Mouse (Mus musculus) stomach, embryonic 16.5 days (tissue): Measurements from ENCODE around the gene Tnrc6c. TPM values are rescaled to one million over a fixed set of nuclear protein-coding genes. Genes with fewer than 3 reads are reported as not detected.
"Not testable (repeated sequence)": the region's sequence is repeated elsewhere in the genome, so short reads cannot be mapped to it uniquely, and the experiment has no call there.

ENCODE experiments used
- ATAC-seq: fragments of 200-750 bp; cut with Nextera tagmentation; 2 replicates; pipeline ENCODE4 v1.8.0; 2017; ENCODE audit warnings: moderate number of reproducible peaks, moderate TSS enrichment; ENCODE audit not compliant: insufficient read depth, low FRiP score
- H3K27ac ChIP-seq: fragments of 300-500 bp; sonication (generic); 2 replicates; pipeline ENCODE4 v1.5.1; 2014; ENCODE audit warnings: low read length
- H3K27me3 ChIP-seq: fragments of 300-500 bp; sonication (generic); 2 replicates; pipeline ENCODE4 v1.6.1; 2014; ENCODE audit warnings: low read length, control low read depth, mixed read lengths; ENCODE audit not compliant: control insufficient read depth, insufficient read depth
- H3K36me3 ChIP-seq: fragments of 300-500 bp; sonication (generic); 2 replicates; pipeline ENCODE4 v1.6.1; 2014; ENCODE audit warnings: low read length; ENCODE audit not compliant: control insufficient read depth, insufficient read depth
- H3K4me1 ChIP-seq: fragments of 300-500 bp; sonication (generic); 2 replicates; pipeline ENCODE4 v1.6.1; 2014; ENCODE audit warnings: low read length, control low read depth, mixed read lengths; ENCODE audit not compliant: control insufficient read depth, insufficient read depth
- H3K4me2 ChIP-seq: fragments of 300-500 bp; sonication (generic); 2 replicates; pipeline ENCODE4 v1.6.1; 2014; ENCODE audit warnings: low read depth, low read length, mixed read lengths
- H3K4me3 ChIP-seq: fragments of 300-500 bp; sonication (generic); replicated peaks from 2 replicates; pipeline ENCODE4 v1.5.1; 2014; ENCODE audit warnings: mild to moderate bottlenecking, low read length
- H3K9ac ChIP-seq: fragments of 300-500 bp; sonication (generic); 2 replicates; pipeline ENCODE4 v1.6.1; 2014; ENCODE audit warnings: low read length
- H3K9me3 ChIP-seq: fragments of 300-500 bp; sonication (generic); replicated peaks from 2 replicates; pipeline ENCODE4 v1.6.1; 2016; ENCODE audit warnings: low read length, control low read depth; ENCODE audit not compliant: control insufficient read depth
- WGBS: fragments of 180-500 bp; shearing (Covaris S2); extraction: QIAGEN DNeasy Blood & Tissue Kit; methylation state at CpG from one replicate; pipeline ENCODE4 v1.1.7; 2014; 5-methylcytosine and 5-hydroxymethylcytosine counted together
- polyA plus RNA-seq: library from polyadenylated mRNA; unstranded; fragments of >200 nt; fragmentation: Nextera tagmentation; extraction: Ambion mirVana; gene quantifications from 2 replicates; pipeline ENCODE4 v1.2.1, GENCODE M21; 2015

Gene Tnrc6c
- polyA plus RNA-seq, 1 experiment from 2014 or later: 10.2 TPM

DNA sequence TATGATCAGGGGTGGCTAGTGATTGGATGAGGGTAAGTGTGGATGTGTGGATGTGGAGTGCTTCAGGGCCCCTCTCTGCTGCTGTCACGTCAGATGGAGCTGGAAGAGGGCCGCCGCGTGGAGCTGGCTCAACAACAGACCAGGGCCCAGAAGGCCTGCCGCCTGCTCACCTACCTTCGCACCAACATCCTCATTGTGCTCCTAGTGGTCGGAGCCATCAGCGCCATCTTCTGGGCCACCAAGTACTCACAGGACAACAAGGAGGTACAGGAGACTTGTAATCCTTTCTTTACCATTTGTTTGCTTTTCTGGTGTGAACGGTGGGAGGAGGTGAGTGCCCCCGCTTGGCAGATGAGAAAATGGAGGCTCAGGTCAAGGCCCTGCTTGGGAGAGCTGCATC lies 132.2 kb downstream of the Tnrc6c start:
- no peak for ATAC-seq
- Histone ChIP-seq H3K9me3 (no peaks in the 10 kb centered on the region), H3K9ac (0 out of 2 replicates have a peak overlapping the region, but pooled peaks have one; percentile 32), H3K4me2 (no peak overlapping the region), H3K27me3 (no peaks in the 10 kb centered on the region), H3K27ac (no peak overlapping the region), H3K4me3 (no peak overlapping the region), H3K4me1 (peaks cover 29% of the 10 kb centered on the region), H3K36me3 (no peaks in the 10 kb centered on the region)
- WGBS: 15% methylated on average over 10 of the region's 10 CpGs

GRCm38 (mm10) chr11:117788481-117788880 lies 134.4 kb downstream of the Tnrc6c start:
- H3K27ac ChIP-seq, H3K4me3 ChIP-seq, H3K36me3 ChIP-seq, H3K9ac ChIP-seq, H3K4me2 ChIP-seq, ATAC-seq, H3K27me3 ChIP-seq, H3K9me3 ChIP-seq: not testable (repeated sequence)
- 67% methylated on average over 7 of the region's 7 CpGs for WGBS
- peaks cover 19% of the 10 kb centered on the region for H3K4me1 ChIP-seq

GRCm38 (mm10) chr11:117790286-117790685 lies 136.2 kb downstream of the Tnrc6c start:
- Histone ChIP-seq H3K4me2 (peak overlapping the region; percentile 69), H3K9me3 (no peaks in the 10 kb centered on the region), H3K27ac (peak overlapping the region; percentile 76), H3K9ac (peak overlapping the region; percentile 70), H3K4me1 (peaks cover 17% of the 10 kb centered on the region), H3K4me3 (peak overlapping the region; percentile 33), H3K27me3 (no peaks in the 10 kb centered on the region), H3K36me3 (no peaks in the 10 kb centered on the region)
- ATAC-seq: peak; percentile 41
- 4% methylated on average over 14 of the region's 14 CpGs for WGBS

DNA sequence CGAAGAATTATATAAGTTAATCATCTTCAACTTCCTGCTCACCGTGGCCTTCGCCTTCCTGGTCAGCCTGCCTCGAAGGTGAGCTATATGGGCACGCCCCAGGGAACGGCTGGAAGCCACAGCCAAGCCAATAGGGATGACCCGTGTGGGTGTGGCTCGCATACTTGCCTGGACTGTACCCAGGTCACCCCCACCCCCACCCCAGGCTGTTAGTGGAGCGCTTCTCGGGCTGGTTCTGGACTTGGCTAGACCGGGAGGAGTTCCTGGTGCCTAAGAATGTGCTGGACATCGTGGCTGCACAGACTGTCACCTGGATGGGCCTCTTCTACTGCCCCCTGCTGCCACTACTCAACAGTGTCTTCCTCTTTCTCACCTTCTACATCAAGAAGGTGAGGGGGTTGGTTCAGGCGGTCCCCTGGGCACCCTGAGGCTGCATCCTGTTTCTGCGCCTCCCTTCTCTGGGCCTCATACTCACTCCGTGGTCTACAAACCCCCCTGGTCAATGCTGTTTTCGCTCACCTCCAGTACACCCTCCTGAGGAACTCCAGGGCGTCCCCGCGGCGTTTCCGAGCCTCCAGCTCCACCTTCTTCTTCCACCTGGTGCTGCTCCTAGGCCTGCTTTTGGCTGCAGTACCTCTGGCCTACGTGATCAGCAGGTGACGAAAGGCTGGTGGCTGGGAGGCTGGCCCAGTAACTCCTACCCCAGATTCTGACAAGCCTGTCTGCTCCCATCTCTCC lies 136.8 kb downstream of the Tnrc6c start:
- ATAC-seq: peak; percentile 89
- no peaks in the 10 kb centered on the region for H3K27me3 ChIP-seq
- H3K9ac ChIP-seq: peak overlapping the region; percentile 70
- 33% methylated on average over 23 of the region's 23 CpGs for WGBS
- no peaks in the 10 kb centered on the region for H3K9me3 ChIP-seq
- H3K36me3 ChIP-seq: no peaks in the 10 kb centered on the region
- peak overlapping the region; percentile 33 for H3K4me3 ChIP-seq
- peak overlapping the region; percentile 69 for H3K4me2 ChIP-seq
- H3K4me1 ChIP-seq: peaks cover 17% of the 10 kb centered on the region
- H3K27ac ChIP-seq: peak overlapping the region; percentile 76

DNA sequence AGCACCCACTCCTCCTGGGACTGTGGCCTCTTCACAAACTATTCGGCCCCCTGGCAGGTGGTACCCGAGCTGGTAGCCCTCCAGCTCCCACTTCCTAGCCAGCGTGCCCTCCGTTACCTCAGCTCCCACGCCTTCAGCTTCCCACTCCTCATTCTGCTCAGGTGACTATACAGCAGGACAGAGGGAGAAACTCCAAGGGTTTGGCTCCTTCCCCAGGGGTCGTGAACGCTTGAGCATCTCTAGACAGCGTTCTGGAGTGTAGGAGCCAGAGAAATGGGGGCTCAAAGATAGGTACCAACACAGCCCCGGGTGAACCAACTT lies 137.3 kb downstream of the Tnrc6c start:
- H3K4me2 ChIP-seq: peak overlapping the region; percentile 69
- ATAC-seq: no peak
- peaks cover 17% of the 10 kb centered on the region for H3K4me1 ChIP-seq
- no peaks in the 10 kb centered on the region for H3K36me3 ChIP-seq
- peak overlapping the region; percentile 33 for H3K4me3 ChIP-seq
- peak overlapping the region; percentile 76 for H3K27ac ChIP-seq
- H3K9me3 ChIP-seq: no peaks in the 10 kb centered on the region
- 83% methylated on average over 9 of the region's 9 CpGs for WGBS
- H3K9ac ChIP-seq: peak overlapping the region; percentile 70; the same call in 1 of the 2 replicates
- H3K27me3 ChIP-seq: no peaks in the 10 kb centered on the region

- Histone ChIP-seq H3K27ac (peak overlapping the region; percentile 79), H3K4me3 (peak overlapping the region; percentile 32), H3K9ac (peak overlapping the region; percentile 70), H3K4me2 (peak overlapping the region; percentile 60), H3K36me3 (no peaks in the 10 kb centered on the region), H3K4me1 (peaks cover 17% of the 10 kb centered on the region), H3K9me3 (no peaks in the 10 kb centered on the region), H3K27me3 (no peaks in the 10 kb centered on the region)
- 9% methylated on average over 22 of the region's 22 CpGs for WGBS
- ATAC-seq: peak; percentile 85
Observed at GRCm38 (mm10) chr11:117792281-117792888, 138.3 kb downstream of the Tnrc6c start.

DNA sequence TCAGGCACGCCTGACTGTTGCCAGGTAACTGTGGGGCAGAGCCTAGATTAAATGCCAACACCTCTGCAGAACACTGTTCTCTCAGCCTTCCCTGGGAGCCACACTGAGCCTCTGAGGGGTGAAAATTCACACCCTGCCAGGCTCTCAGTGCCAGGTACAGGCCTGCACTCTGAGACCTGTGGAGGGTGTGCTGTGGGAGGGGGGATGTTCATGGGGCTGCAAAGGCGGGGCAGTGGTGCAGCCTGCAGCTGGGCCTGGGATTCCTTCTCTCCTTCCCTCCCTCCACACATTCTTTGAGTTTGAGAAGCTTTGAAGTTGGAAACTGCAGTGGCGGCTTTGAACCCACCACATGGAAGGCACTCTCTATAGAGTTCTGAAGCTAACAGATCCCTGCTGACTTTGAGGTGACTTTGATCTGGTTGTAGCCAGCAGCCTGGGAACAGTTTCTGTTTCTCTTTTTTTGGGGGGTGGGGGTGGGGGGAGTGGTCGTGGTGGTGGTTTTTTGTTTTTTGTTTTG lies 140.0 kb downstream of the Tnrc6c start:
- WGBS: 60% methylated on average over 4 of the region's 4 CpGs
- no peak overlapping the region for H3K4me3 ChIP-seq
- no peak overlapping the region for H3K27ac ChIP-seq
- peaks cover 25% of the 10 kb centered on the region for H3K4me1 ChIP-seq
- ATAC-seq: no peak
- H3K9ac ChIP-seq: no peak overlapping the region
- H3K4me2 ChIP-seq: no peak overlapping the region
- H3K36me3 ChIP-seq: no peaks in the 10 kb centered on the region
- H3K9me3 ChIP-seq: no peaks in the 10 kb centered on the region
- H3K27me3 ChIP-seq: no peaks in the 10 kb centered on the region

- H3K36me3 ChIP-seq: no peaks in the 10 kb centered on the region
- H3K4me1 ChIP-seq: peaks cover 16% of the 10 kb centered on the region
- no peak overlapping the region for H3K4me2 ChIP-seq
- H3K27ac ChIP-seq: no peak overlapping the region
- ATAC-seq: no peak
- H3K4me3 ChIP-seq: no peak overlapping the region
- 31% methylated on average over 5 of the region's 5 CpGs for WGBS
- no peaks in the 10 kb centered on the region for H3K27me3 ChIP-seq
- no peak overlapping the region for H3K9ac ChIP-seq
- H3K9me3 ChIP-seq: no peaks in the 10 kb centered on the region
Observed at GRCm38 (mm10) chr11:117796954-117797353, 142.9 kb downstream of the Tnrc6c start.

DNA sequence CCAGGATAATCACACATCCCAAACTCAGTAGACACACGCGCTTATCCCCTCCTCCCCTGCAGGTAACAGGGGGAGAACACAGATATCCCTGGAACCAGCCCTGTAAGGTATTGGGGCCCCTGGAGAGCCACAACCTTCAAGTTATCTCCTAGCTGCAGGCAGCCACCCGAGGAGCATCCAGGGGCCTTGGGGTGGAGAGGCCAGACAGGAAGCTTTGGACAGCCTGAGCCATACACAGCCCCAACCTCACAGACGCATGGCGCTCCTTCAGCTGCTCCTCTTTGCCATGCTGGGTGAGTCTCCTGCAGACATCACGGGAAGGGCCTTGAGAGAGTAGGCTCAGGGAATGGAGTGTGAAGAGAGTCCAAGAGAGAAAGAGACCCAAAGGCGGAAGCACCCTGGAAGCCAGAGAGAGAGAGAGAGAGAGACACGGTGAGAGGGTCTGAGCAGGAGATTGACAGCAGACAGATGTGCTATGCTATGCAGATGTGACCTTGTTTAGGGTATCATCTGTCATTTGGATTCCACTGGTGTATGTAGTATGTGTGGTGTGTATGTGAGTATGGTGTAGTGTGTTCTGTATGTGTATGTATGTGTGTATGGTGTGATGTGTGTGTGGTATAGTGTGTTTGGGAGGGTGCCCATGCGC lies 143.5 kb downstream of the Tnrc6c start, which contains the start of gene 6030468B19Rik:
TSS of gene 6030468B19Rik (plus strand) at position 150 of the 649 bp plus-strand sequence.
- Histone ChIP-seq H3K4me2 (no peak within 1 kb of the TSS), H3K27me3 (no peaks in the 10 kb centered on the region), H3K9me3 (no peaks in the 10 kb centered on the region), H3K9ac (peak within 1 kb of the TSS; percentile 23; the same call in 1 of the 2 replicates), H3K36me3 (no peaks in the 10 kb centered on the region), H3K4me1 (peaks cover 9% of the 10 kb centered on the region), H3K27ac (no peak within 1 kb of the TSS), H3K4me3 (no peak within 1 kb of the TSS)
- WGBS: 51% methylated on average over 9 of the region's 9 CpGs
- ATAC-seq: peak; percentile 75
